7 mouse cellular contexts compared by ENCODE assay signal in genomic region chr7:3415378-3415777, GRCm38 (mm10). TPM values are rescaled to one million over a fixed set of nuclear protein-coding genes. Genes with fewer than 3 reads are reported as not detected.
A peak's percentile ranks its signal among the peaks of the same experiment; 100 is the strongest.
DNase-seq lines count a peak whose midpoint lies in the region; ATAC-seq and TF ChIP-seq lines count a peak whose summit lies in the region.

No protein-coding gene starts in this region.

- peak overlapping the region; percentile 65 to 77; a peak in 3 of 4 replicates for H3K4me3 ChIP-seq in ES-E14 (ENCODE audit: insufficient read depth in 1 of 2, low read depth in 1 of 2, low read length in 2 of 2, poor library complexity in 1 of 2, severe bottlenecking in 1 of 2)
- peak overlapping the region; percentile 59 for H3K4me3 ChIP-seq in forebrain, embryonic 16.5 days (replicated peaks; ENCODE audit: low read length)
- H3K4me3 ChIP-seq in intestine, embryonic 15.5 days (replicated peaks): peak overlapping the region; percentile 59
- H3K4me3 ChIP-seq in liver, embryonic 16.5 days (ENCODE audit: low read depth, low read length): peak overlapping the region; percentile 53

- H3K36me3 ChIP-seq in ES-E14 (ENCODE audit: control insufficient read depth, insufficient read depth, low read length, poor library complexity, severe bottlenecking): no peaks in the 10 kb centered on the region
- no peaks in the 10 kb centered on the region for H3K36me3 ChIP-seq in forebrain, embryonic 16.5 days (ENCODE audit: control insufficient read depth, insufficient read depth)
- no peaks in the 10 kb centered on the region for H3K36me3 ChIP-seq in intestine, embryonic 15.5 days
- H3K36me3 ChIP-seq in liver, embryonic 16.5 days (ENCODE audit: control insufficient read depth, insufficient read depth): no peaks in the 10 kb centered on the region

- in situ Hi-C loops in ES-E14 (cut with MboI; ENCODE audit: low sequenced_read_pairs in 2 of 2, unreplicated experiment in 2 of 2): no loop called here

- DNase-seq in ES-E14 (ENCODE audit: low read depth, low spot score): no peak
- peak; percentile 36 for DNase-seq in adrenal gland, adult 8-10 months
- peak; percentile 21 for DNase-seq in ovary, postnatal 14 days (ENCODE audit: low spot score)
- no peak for DNase-seq in embryo, embryonic 10 days (ENCODE audit: low spot score)

- peaks cover 23% of the 10 kb centered on the region for H3K27me3 ChIP-seq in forebrain, embryonic 16.5 days (replicated peaks; ENCODE audit: control insufficient read depth, insufficient read depth, low read length)
- peaks cover 71% of the 10 kb centered on the region for H3K27me3 ChIP-seq in intestine, embryonic 15.5 days (replicated peaks)
- peaks cover 64% of the 10 kb centered on the region for H3K27me3 ChIP-seq in liver, embryonic 16.5 days (ENCODE audit: control insufficient read depth, insufficient read depth, low read depth, low read length)

- WGBS in forebrain, embryonic 16.5 days: 0% methylated on average over 57 of the region's 60 CpGs
- WGBS in intestine, embryonic 15.5 days: under 1% methylated on average over 56 of the region's 60 CpGs
- WGBS in liver, embryonic 16.5 days (ENCODE audit: insufficient replicate concordance): under 1% methylated on average over 38 of the region's 60 CpGs

- peak; percentile 21; the same call in 1 of the 2 replicates for ATAC-seq in forebrain, embryonic 16.5 days
- peak; percentile 43 for ATAC-seq in intestine, embryonic 15.5 days
- peak; percentile 13; the same call in 1 of the 2 replicates for ATAC-seq in liver, embryonic 16.5 days (ENCODE audit: low read depth)

- peak overlapping the region; percentile 98 for H3K4me2 ChIP-seq in forebrain, embryonic 16.5 days (ENCODE audit: low read length)
- H3K4me2 ChIP-seq in intestine, embryonic 15.5 days (replicated peaks): peak overlapping the region; percentile 100
- H3K4me2 ChIP-seq in liver, embryonic 16.5 days (ENCODE audit: low read depth, low read length): peak overlapping the region; percentile 69

- H3K9me3 ChIP-seq in ES-E14 (ENCODE audit: control insufficient read depth, insufficient read depth, low read depth, low read length): no peaks in the 10 kb centered on the region
- no peaks in the 10 kb centered on the region for H3K9me3 ChIP-seq in forebrain, embryonic 16.5 days (ENCODE audit: control insufficient read depth, low read length)
- H3K9me3 ChIP-seq in intestine, embryonic 15.5 days: no peaks in the 10 kb centered on the region
- no peaks in the 10 kb centered on the region for H3K9me3 ChIP-seq in liver, embryonic 16.5 days (replicated peaks; ENCODE audit: control insufficient read depth, low read length)

- peak overlapping the region; percentile 74 for H3K9ac ChIP-seq in ES-E14 (ENCODE audit: insufficient read depth, low read depth, low read length, poor library complexity, severe bottlenecking)
- H3K9ac ChIP-seq in forebrain, embryonic 16.5 days (replicated peaks; ENCODE audit: low read depth, low read length): peak overlapping the region; percentile 69
- H3K9ac ChIP-seq in intestine, embryonic 15.5 days: peak overlapping the region; percentile 46
- H3K9ac ChIP-seq in liver, embryonic 16.5 days (ENCODE audit: low read depth, low read length): no peak overlapping the region

- no peak overlapping the region for H3K27ac ChIP-seq in ES-E14 (ENCODE audit: insufficient read depth, low read depth, low read length, poor library complexity, severe bottlenecking)
- H3K27ac ChIP-seq in forebrain, embryonic 16.5 days (ENCODE audit: low read length): no peak overlapping the region
- no peak overlapping the region for H3K27ac ChIP-seq in intestine, embryonic 15.5 days
- H3K27ac ChIP-seq in liver, embryonic 16.5 days (ENCODE audit: low read length): no peak overlapping the region

- peaks cover 3 to 16% of the 10 kb centered on the region in 2 experiments; a peak in 2 of 4 replicates for H3K4me1 ChIP-seq in ES-E14 (ENCODE audit: control insufficient read depth in 2 of 2, insufficient read depth in 2 of 2, low read length in 2 of 2, poor library complexity in 1 of 2)
- peaks cover 26% of the 10 kb centered on the region for H3K4me1 ChIP-seq in forebrain, embryonic 16.5 days (replicated peaks; ENCODE audit: control insufficient read depth, insufficient read depth, low read length)
- peaks cover 16% of the 10 kb centered on the region; the same call in 1 of the 2 replicates for H3K4me1 ChIP-seq in intestine, embryonic 15.5 days (replicated peaks)
- H3K4me1 ChIP-seq in liver, embryonic 16.5 days (ENCODE audit: control insufficient read depth, low read depth, low read length): no peaks in the 10 kb centered on the region; the same call in 1 of the 2 replicates

TF ChIP-seq in ES-E14, 5 proteins besides CTCF, POLR2A, EP300 and RAD21:
- TF ChIP-seq ZNF384 (IDR thresholded peaks at IDR 0.05; ENCODE audit: low read depth, low read length): no peak
- no peak for TF ChIP-seq CHD2 (IDR thresholded peaks at IDR 0.05; ENCODE audit: low read depth, low read length)
- no peak for TF ChIP-seq HCFC1 (IDR thresholded peaks at IDR 0.05; ENCODE audit: borderline replicate concordance, insufficient read depth, low read length)
- no peak for TF ChIP-seq ZC3H11A (IDR thresholded peaks at IDR 0.05; ENCODE audit: borderline replicate concordance, low read depth, low read length)
- no peak for TF ChIP-seq MAFK (IDR thresholded peaks at IDR 0.05; ENCODE audit: insufficient read depth, low read depth, low read length)

RNA-seq across cellular contexts. Expression of gene Cacng6, which starts 8.6 kb away (rescaled TPM):
- 5.8 and 6.1 TPM in 2 replicates for total RNA-seq in ES-E14 (2012; rRNA removed)
- under 1 TPM in 2 of 4 experiments, not detected in 2; 0.34 to 0.78 TPM for total RNA-seq in adrenal gland, adult 8-10 months (2022)
- polyA plus RNA-seq in forebrain, embryonic 16.5 days (2015; fragmentation: Nextera tagmentation; extraction: Ambion mirVana): 0.14 TPM in 1 of 2 replicates, not detected in the other
- 0.33 TPM in 1 of 2 replicates, not detected in the other for polyA plus RNA-seq in intestine, embryonic 15.5 days (2015; fragmentation: Nextera tagmentation; extraction: Ambion mirVana)
- 0.41 and 0.58 TPM in 2 replicates for polyA plus RNA-seq in liver, embryonic 16.5 days (2015; fragmentation: Nextera tagmentation; extraction: Ambion mirVana)

RNA-seq across cellular contexts. Expression of gene Cacng8, which starts 24.9 kb away (rescaled TPM):
- 7.8 and 9.8 TPM in 2 replicates for total RNA-seq in ES-E14 (2012; rRNA removed)
- total RNA-seq in adrenal gland, adult 8-10 months (2022): 10 to 100 TPM in 2 of 4 experiments, 1 to 10 TPM in 2; 4.4 to 12.2 (median 7.4) TPM
- polyA plus RNA-seq in forebrain, embryonic 16.5 days (2015; fragmentation: Nextera tagmentation; extraction: Ambion mirVana): 12.9 and 16.4 TPM in 2 replicates
- polyA plus RNA-seq in intestine, embryonic 15.5 days (2015; fragmentation: Nextera tagmentation; extraction: Ambion mirVana): 2.0 and 2.2 TPM in 2 replicates
- not detected in 2 replicates for polyA plus RNA-seq in liver, embryonic 16.5 days (2015; fragmentation: Nextera tagmentation; extraction: Ambion mirVana)

Comparison
In these comparisons a context has a peak if more than half of its experiments do, and no peak if none do; other contexts are left out.
1. DNase-seq: peak in adrenal gland, adult 8-10 months (single experiment) and ovary, postnatal 14 days (single experiment); none in ES-E14 (single experiment) and embryo, embryonic 10 days (single experiment).
2. Peak in every context shown above with its lines, with median percentiles within 50 percentile points of each other: H3K4me3 ChIP-seq, ATAC-seq and H3K4me2 ChIP-seq.